Mouse (Mus musculus): ENCODE data around the gene March8.
"Not testable (repeated sequence)": the region's sequence is repeated elsewhere in the genome, so short reads cannot be mapped to it uniquely, and the experiment has no call there.

Gene March8

GRCm38 (mm10) chr6:116337835-116338501, at the start of gene March8:
TSS of gene March8 (plus strand) at chr6:116338024.
- peak; percentile 87 for DNase-seq

GRCm38 (mm10) chr6:116311411-116311810, 26.4 kb upstream of the March8 start:
- no peak for DNase-seq

DNA sequence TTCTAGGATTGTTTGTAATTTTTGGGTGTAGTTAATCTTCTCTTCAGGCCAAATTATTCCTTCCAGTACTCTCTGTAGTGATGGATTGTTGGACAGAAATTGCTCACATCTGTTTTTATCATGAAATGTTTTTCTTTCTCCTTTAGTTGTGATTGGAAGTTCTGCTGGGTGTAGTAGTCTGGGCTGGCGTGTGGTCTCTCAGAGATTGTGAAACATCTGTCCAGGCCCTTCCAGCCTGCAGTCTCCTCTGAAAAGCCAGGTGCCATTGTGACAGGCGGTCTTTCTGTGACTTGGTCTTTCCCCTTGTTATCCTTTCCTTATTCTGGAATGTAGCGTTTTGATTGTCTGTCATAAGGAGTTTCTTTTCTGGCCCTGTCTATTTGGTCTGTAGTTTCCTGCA, 18.6 kb upstream of the March8 start:
- no peak for DNase-seq

DNA sequence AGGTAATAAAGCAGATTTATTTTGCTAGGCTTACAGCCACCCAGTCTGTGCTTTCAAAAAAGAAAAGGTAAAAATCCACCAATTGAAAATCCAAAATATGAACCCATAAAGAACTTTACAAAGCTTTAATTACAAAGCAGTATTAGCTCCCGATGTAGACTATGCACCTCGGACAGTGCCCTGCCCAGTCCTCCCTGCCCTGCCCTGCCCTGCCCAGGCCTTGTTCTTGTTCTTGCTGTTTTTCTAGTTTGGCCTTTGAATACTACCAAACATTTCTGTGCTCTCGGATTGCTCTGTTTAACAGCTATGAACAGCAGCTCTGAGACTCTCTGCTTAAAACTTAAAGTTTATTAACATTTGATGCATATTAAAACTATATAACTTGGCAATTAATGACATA, 11.2 kb upstream of the March8 start:
- no peak for DNase-seq

DNA sequence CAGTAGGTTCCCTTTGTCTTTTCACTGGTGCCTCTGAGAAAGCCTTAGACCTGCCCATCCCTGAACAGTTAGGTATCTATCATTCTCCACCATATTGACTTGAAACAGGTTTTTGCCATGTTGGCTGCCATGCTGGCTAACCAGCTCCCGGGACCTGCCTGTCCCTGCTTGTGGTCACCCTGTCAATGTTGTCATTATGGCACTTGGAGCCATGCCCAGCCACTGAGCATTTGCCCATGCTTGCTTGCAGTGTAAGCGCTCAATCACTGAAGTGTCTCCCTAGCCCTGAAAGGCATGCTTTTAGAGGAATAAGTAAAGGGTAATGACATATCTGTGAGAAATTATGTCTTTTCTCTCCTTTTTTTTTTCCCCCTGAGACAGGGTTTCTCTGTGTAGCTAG, 6.4 kb upstream of the March8 start:
- DNase-seq, result no peak

DNA sequence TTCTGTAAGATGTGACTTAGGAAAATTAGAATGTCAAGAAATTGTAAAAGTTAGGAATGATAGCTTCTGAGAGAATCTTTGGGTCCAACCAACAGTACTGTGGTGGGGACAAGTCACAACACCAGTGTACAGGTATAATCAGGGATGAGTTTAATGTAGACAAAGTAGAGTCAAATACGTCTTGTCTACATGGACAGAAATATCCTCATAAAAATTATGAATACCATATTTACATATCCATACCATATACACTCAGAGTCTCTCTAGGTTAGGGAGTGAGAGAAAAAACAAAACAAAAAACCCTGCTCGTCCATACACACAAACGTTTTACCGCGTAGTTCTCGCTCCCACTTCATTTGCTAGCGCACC, 374 bp upstream of the March8 start:
- DNase-seq, result no peak

- no peak for DNase-seq
Observed at GRCm38 (mm10) chr6:116338520-116338919, 696 bp downstream of the March8 start.

DNA sequence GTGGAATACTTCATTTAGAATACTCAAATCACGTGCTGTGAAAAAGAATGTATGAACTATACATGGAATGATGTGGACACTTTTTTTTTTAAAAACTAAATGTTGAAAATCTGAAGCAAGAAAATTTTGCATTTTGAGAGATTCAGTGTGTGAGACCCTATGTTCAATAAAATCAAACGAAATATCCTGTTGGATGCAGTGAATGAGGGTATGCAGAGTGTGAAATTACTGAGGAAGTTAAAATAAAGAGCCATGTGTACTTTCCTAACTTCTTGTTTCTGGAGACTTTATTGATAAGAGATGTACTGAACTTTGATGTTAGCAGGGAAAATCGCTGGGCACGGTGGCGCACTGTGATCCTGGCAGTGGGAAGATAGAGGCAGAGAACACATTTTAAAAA, 1.3 kb downstream of the March8 start:
- DNase-seq, result no peak

DNA sequence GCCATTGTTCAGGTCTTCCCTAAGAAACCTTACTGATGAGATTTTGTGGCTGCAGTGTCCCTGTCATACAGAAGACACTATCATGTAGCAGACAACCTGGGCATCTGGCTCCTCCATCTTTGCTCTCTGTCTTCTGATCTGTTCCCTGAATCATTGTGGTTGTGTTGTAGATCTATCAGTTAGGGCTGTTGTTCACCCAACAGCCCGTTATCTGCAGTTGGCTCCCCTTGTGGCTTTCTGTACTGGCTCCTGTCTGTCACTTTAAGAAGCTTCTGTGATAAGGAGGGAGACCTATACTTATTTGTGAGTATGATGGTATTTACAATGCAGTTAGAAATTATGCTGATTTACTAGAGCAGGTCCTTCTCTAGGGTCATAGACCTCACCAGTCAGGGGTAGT, 2.7 kb downstream of the March8 start:
- no peak for DNase-seq

- no peak for DNase-seq
Observed at GRCm38 (mm10) chr6:116347953-116348352, 10.1 kb downstream of the March8 start.

DNA sequence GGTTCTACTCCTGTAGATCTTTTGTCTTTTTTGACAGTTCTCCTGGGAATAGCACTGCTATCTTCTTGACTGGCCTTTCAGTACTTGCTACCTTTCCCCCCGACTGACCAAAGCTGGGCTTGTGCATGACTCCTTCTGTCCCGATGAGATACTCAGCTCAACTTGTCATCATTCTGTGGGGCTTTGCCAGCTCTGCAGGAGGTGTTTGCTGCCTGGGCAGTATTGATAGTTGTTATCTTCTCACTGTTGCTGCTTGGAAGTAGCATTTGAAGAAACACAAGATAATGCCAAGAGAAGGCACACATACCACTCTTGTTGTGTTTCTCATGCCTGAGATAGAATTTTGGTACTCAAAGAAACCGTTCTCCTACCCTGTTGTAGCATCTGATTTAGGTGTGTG, 12.2 kb downstream of the March8 start:
- DNase-seq, result no peak

GRCm38 (mm10) chr6:116350643-116351042, 12.8 kb downstream of the March8 start:
- DNase-seq, result no peak

DNA sequence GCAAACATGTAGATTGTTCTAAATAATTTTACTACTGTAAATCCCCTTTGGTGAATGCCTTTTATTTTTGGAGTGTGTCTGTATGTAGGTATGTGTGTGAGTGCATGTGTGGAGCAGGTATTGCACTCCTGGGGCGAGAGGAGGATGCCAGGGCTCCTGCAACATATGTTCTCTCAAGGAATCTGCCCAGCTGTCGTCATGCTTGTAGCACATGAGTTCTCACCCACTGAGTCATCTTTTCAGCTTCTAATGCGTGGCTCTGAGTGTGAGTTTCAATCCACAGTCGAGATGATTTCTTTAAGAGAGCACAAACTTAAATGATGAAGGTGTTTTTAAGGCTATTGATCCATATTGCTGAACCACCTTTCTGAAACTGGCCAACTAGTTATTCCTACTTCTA, 13.7 kb downstream of the March8 start:
- DNase-seq, result no peak

DNA sequence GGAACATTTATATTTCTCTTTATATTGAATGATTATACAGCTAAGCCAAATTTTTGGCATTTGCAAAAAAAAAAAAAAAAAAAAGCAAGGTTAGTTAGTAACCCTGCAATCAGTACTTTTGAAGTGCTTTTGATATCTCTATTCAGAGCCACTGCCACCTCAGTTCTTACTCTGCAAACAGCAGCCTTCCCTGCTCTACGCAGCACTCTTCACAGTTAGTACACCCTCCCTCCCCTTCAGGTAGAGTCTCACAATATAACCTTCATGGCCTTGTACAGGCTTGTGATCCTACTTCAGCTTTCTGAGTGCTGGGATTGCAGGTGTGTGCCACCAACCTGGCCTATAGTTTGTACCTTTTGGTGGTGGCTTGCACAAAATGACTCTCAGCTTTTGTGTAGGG, 15.6 kb downstream of the March8 start:
- DNase-seq, result no peak

GRCm38 (mm10) chr6:116356311-116356947, 18.6 kb downstream of the March8 start:
- DNase-seq, result not testable (repeated sequence)

DNA sequence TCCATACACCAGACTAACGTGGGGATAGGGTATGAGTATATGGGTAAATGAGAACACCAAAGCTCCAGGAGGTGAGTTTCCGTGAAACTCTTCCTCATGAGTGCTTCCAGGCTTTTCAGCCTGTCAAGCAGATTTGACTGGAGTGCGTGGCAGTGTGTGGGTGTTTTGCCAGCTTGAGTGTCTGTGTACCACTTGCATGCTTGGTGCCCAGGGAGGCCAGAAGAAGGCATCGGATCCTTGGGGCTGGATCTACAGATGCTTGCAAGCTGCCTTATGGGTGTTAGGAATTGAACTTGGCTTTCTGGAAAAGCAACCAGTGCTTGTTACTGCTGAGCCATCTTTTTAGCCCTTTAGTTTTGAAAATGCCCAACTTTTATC, 19.1 kb downstream of the March8 start:
- no peak for DNase-seq

DNA sequence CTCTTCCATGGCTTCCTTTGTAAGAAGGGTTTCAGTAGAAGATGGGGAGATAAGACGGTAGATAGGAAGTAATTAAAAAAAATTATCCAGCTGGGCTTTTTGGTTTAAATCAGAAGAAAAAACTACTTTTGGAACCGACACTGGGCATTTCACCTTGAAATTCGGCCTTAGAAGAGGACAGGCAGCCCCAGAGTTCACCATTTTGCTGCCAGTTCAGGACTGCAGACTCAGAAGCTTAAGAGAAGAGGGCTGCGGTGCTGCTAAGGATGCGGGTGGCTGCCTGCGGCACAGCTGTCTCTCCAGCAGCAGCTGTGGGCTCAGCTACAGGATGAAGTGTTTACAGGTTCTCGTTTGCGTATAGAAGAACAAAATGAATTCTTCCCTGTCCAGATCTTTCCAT, 20.2 kb downstream of the March8 start:
- no peak for DNase-seq

DNA sequence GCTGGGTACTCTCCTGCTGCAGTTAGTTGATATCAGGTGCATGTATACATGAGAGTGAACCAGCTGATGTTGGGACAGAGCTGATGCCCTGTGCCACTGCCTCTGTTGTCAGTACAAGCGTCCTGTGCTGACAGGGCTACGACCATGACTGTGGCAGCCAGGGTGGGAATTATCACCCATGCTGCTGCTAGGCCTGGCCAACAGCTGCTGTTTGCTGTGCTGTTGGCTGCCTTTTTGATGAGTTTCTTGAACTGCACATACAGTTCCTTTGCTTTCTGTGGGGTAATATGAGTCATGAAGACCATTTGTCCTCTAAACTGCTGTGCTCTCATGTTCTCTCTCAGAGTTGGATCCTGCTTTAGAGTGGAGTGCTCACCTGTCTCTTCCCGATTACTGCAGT, 21.4 kb downstream of the March8 start:
- no peak for DNase-seq

DNA sequence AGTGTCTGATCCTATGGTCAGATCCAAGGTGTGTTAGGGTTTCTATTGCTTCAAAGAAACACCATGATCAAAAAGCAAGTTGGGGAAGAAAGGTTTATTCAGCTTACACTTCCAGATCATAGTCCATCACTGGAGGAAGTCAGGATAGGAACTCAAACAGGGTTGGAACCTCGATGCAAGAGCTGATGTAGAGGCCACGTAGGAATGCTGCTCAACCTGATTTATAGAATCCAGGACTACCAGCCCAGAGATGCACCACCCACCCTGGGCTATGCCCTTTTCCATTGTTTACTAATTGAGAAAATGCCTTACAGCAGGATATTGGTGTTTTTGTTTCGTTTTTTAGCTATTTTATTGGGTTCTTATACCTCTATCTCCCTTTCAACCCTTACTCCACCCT, 23.6 kb downstream of the March8 start:
- DNase-seq, result no peak

GRCm38 (mm10) chr6:116361993-116362392, 24.2 kb downstream of the March8 start:
- DNase-seq, result no peak

- DNase-seq, result no peak
Observed at GRCm38 (mm10) chr6:116367971-116368370, 30.1 kb downstream of the March8 start.

DNA sequence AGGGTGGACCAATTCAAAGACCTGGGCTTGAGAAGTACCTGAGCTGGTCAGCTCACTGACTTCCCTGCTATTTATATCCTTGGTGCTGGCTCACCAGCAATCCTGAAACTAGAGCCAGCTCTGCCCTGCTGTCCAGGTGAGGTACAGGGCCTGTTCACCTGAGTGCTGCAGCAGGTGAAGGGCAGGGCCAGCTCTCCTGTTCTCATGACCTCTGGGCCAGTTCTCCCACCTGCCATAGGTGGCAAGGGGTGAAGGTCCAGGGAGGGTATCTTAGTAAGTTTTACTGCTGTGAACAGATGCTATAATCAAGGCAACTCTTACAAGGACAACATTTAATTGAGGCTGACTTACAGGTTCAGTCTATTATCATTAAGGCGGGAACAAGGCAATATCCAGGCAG, 32.0 kb downstream of the March8 start:
- DNase-seq, result no peak

GRCm38 (mm10) chr6:116370216-116370976, 32.6 kb downstream of the March8 start:
- DNase-seq, result no peak

- no peak for DNase-seq
Observed at GRCm38 (mm10) chr6:116371500-116371899, 33.7 kb downstream of the March8 start.

All from right cerebral cortex, postnatal 25 days (tissue).